Mouse (Mus musculus): ENCODE measurements around the gene Kcnk10.

The Kcnk10 gene

DNA sequence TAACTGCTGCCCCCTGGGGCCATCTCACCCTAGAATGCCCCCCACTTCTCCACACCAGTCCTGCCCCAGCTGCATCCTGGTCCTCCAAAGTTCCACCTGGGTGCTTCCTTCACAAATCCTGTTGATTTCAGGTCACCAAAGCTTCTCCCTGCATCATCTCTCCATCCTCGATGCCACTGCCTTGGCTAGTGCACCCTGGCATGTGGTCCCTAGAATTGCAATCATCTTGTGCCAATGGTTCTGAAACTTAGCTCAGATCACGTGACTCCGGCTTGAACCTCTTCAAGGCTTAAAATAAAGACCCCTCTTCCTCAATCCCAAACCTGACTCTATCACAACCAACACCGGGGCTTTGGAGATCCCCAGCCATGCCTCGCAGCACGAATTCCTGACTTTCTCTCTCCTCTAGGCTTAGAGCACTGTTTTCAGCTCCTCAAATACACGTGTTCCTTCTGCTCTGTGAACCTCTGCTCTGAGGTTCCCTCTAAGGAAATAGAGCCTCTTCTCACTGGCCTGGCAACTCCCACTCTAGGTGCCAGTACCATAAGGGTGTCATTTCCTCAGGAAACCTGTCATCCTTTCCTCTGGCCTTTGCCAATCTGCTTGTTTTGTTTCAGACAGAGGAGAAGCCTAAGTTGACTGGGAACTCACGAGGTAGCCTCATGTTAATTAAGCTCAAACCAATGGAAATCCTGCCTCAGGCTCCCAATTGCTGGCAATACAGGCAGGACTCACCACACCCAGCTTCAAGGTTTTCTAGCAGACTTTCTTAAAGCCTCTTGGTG lies 6.0 kb downstream of the Kcnk10 start:
- DNase-seq: peak; percentile 38 to 51

DNA sequence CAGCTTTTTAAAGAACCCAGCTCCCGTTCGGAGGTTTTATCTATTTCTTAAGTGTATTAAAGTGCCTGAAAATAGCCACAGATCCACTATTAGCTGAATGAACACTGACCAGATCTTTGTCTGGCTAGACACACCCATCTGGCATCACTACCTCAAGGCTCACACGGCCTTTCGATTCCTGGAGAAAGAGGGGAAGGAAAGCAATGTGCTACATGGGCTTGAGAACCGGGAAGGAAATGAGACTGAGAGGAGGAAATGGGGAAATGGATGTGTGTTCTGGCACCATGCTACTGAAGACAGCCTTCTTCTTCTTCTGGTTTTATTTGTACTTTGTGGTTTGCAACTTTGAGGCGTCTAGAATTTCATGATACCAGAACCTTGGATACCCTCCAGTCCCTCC lies 8.7 kb downstream of the Kcnk10 start:
- DNase-seq: no peak

DNA sequence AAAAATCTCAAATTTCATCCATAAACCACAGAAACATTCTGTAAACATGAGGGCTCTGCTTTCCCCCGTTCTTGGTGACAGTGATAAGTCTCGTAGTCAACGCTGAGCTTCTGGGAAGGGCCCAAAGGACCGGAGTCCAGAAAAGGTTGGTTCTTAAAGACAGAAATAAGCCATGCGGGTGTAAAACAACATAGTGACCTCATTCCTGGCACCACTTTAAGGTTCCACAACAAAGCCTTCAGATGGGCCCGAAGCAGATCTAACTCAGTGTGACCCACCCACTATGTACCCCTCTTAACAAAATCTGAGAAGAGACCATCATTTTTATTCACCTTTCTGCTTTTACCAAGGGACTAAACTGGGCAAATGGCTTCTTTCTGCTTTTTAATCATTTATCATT lies 10.2 kb downstream of the Kcnk10 start:
- no peak for DNase-seq

- no peak for DNase-seq
Measured at GRCm38 (mm10) chr12:98564383-98564782, 13.7 kb downstream of the Kcnk10 start.

GRCm38 (mm10) chr12:98563261-98563660 lies 14.8 kb downstream of the Kcnk10 start:
- no peak for DNase-seq

- no peak for DNase-seq
Measured at GRCm38 (mm10) chr12:98562341-98562977, 15.7 kb downstream of the Kcnk10 start.

DNA sequence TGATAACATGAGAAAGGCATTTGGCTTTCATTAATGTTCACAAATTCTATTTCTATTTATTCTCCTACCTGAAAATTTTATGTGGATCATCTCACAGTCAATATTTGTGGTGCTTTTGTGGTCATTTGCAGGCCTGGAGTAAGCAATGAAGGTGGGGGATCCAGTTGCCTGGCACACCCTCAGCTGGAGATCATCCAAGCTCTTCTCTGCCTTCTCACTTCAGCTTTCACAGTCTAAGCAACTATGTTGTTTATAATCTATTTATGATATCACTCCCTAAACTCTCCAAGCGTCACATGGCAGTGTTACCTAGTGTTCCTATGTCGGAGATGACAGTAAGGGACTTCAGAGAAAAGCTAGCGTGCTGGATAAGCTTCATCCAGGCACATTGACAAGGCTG lies 18.1 kb downstream of the Kcnk10 start:
- peak; percentile 65 to 71 for DNase-seq

DNA sequence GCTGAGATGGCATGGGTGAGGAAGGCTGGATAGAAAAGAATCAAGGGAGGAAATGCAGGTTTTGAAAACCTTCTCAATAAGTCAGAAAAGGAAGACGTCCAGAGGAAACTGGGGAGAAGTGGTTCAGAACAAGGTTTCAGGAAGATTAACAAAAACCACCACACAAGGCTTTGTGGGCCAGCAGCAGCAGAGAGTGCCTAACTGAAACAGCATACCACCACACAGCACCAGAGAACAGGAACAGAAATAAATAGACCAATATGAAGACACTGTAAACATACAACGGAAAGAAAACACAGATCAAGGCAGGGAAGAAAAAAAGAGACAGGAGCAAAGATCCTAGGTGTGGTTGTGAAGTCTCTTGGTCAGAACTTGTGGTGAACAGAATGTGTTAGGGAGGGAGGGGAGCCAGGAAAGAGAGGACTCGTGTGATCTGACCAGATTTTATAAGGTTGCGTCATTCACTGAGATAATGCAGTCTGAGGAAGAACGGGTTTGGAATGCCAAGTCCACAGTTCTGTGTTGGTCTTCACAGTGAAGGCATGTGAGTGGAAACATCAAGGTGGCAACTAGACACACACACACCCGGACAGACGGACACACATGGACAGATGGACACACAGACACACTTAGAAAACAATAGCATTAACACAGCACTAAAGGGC lies 21.0 kb downstream of the Kcnk10 start:
- no peak for DNase-seq

GRCm38 (mm10) chr12:98549981-98550380 lies 28.1 kb downstream of the Kcnk10 start:
- peak in 1 of 2 experiments; percentile 40 for DNase-seq

GRCm38 (mm10) chr12:98548141-98548540 lies 30.0 kb downstream of the Kcnk10 start:
- DNase-seq: peak; percentile 91 to 93

DNA sequence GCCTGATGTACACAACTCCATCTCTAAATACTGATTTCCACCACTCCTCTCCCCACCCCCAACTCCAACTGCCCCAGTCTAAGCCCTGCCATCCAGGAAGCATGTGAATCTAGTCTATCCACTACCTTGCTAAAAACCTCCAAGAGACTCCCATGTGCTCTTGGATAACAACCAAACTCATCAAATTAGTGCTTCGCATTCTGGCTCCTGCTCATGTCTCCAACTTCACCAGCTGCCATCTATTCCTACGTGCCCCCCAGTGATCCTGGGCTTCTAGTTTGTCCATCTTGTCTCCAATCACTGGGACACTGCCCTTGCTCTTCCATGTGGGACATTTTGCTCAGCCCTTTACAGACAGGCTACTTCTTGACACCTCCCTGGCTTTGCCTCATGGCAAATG lies 32.2 kb downstream of the Kcnk10 start:
- DNase-seq: peak; percentile 84 to 88

GRCm38 (mm10) chr12:98545251-98545560 lies 32.9 kb downstream of the Kcnk10 start:
- peak; percentile 53 to 57 for DNase-seq

DNA sequence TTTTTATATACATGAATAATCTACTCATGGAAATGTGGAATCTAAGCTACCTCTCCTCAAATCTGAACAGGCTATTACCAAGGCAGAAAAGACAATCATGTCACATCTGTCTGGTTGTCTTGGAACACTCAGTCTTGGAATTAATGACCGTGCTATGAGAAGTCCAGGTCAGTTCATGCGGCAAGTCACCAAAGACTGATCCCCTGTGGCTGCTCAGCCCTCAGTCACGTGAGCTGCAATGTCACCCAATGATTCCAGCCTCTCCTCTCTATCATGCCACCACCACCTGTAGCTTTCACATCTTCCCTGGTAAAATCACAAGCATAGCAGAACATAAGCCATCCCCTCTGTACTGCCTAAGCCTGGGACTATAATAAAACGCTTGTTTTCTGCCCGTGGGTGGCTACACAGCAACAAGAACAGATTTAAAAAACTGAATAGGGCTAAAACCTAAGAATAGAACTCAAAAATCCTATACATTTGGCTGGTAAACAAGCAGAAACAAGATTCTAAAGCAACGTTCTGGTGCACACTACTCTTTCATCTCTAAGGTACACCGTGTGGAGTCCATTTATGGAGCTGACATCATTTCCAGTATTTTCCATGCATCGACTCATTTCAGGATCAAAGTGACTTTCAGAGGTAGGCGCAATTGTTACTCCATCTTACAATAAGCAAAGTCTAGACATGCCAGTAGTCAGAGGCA lies 33.4 kb downstream of the Kcnk10 start:
- DNase-seq: no peak

DNA sequence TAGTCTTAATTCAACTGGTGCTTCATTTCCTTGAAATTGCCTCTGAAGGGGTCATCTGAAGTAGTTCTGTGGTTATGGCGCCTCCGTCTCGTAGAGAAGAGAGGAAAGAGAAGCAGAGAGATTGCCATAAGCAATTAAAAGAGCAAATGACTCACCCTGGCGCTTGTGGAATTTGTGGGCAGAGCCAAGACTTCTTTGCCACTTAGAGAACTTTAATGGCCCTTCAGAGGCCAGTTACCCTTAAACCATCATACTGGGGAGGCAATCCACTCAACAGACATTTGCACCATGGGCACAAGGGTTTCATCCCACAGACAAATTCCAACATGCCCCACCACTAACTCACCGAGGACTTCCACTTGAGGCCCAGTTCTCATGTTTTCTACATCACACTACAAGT lies 41.4 kb downstream of the Kcnk10 start:
- no peak for DNase-seq

- peak; percentile 70 to 72 for DNase-seq
Measured at GRCm38 (mm10) chr12:98536036-98536435, 42.1 kb downstream of the Kcnk10 start.

- no peak for DNase-seq
Measured at GRCm38 (mm10) chr12:98535494-98535901, 42.6 kb downstream of the Kcnk10 start.

DNA sequence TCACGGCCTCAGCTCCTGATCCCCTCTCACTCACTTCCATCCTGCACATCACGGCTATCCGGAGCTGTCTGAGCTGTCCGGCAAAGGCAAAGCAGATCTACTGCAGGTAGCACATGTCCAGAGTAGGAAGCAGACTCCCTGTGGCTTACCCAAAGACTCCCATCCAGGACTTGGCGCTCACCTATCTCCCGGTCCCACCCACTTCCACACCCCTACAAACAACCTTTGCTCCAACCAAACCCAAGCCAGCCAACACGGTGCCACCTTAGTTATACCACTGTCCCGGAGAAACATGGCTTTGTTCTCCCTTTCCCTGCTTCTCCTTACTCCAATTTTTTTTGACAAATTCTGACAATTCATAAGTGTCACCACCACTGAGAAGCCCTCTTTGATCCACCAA lies 49.5 kb downstream of the Kcnk10 start:
- DNase-seq: no peak

DNA sequence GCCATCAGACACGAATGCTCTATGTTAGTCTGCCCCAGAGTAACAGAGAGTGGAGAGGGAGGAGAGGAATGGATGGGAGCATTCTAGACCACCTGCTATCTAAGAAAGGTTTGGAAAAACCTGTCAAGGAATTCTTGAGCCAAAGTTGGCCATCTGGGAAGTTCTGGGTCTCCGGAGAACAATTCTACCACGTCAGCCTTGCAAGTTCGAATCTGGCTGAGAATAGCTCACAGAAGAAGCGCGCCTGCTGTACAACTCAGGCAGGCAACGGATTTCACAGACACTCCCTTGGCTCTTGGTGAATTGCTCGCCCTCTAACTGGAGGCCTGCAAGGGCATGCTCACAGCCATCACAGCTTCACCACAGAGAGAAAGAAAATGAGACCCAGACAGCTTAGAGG lies 52.7 kb downstream of the Kcnk10 start:
- peak; percentile 60 to 61 for DNase-seq

DNA sequence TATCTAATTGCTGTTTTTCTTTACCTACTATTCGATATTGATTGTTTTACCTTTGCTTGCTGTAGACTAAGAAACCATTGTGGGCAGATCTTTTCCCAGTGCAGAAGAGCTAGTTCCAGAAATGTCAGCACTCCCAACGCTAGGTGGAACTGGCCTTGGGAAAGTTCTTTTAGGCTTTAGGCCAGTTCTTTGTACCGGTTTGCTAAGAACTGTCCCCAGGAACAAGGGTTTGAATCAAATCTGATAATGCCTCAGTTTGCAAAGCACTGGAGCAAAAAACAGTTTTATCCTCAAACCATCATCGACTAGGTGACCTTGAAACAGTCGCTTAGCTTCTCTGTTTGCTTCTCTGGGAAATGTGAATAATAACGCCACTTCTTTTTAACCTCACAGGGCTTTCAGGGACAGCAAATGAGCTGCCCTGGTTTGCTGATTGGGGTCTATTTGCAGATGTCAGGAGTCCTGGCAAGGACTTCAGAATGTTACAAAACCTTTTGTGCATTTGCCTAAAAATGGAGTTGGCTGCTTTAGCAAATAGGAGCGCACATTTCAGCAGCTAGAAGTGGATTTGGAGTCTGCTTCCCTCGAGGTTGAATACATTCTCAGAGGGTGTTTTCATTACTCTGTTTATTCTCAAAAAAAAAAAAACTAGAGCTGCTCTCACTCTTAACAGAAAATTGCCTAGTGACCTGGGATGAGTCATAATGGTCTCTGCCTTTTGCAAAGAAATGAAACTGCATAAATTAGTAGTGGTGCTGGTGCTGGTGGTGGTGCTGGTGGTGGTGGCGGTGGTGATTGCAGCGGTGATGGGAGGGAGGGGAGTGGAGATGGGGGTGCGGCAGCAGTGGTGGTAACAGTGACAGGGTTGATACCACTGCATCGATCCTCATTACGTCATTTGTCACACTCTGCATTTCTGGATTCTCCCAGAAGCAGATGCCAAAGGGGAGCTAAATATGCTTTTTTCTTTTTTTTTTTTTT lies 53.5 kb downstream of the Kcnk10 start:
- no peak for DNase-seq

GRCm38 (mm10) chr12:98521311-98521710 lies 56.8 kb downstream of the Kcnk10 start:
- DNase-seq: no peak

DNA sequence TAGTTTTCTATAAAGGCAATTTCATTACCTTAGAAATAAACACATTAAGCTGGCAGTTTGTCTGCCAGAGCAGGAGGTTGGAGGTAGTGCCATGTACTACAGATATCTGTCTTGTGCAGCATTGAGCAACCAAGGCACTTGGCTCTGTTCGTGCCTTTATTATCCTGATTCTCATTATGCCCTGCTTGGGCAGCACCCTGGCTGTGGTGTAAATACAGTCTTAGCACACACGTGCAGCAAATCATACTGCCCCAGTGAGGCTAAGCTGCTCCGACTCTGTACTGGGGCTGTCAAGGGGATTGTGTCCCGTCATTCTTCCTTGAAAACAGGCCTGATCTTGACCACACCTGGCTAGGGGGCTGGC lies 57.6 kb downstream of the Kcnk10 start:
- no peak for DNase-seq

DNA sequence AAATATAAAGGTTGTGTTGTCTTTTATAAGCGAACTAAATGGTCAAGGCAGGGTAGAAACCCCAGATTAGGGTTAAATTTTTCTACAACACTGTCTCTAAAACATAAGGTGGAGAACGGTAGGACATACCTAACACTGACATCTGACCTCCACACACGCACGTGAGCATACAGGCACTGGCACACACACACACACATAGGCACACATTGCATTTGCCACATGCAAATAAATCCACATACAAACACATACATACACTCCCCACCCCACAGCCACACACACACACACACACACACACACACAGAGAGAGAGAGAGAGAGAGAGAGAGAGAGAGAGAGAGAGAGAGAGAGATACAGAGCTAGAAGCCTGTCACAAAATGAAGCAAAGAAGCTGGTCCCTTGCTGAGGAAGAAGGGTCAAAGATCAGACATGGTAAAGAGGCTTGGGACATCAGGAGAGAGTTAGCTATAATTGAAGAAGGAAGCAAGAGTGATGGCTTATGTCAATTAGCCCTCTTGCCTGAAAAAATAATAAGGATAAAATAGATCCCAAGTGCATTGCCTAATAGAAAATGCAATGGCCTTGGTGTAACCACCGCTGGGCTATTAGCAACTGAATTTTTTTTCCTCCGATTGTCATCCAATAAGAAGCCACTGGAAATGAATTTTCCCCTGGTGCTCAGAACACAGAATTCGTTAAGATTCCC lies 58.1 kb downstream of the Kcnk10 start:
- no peak for DNase-seq

Measured in cerebellum, postnatal 10 days (tissue).